Mouse (Mus musculus) forebrain, embryonic 13.5 days (tissue): ENCODE measurements around the gene Ccdc155. TPM values are rescaled to one million over a fixed set of nuclear protein-coding genes. Genes with fewer than 3 reads are reported as not detected.

Source experiments
- ATAC-seq: fragments of 200-750 bp; cut with Nextera tagmentation; 2 replicates; pipeline ENCODE4 v1.8.0; 2017
- H3K27ac ChIP-seq: fragments of 300-500 bp; sonication (generic); 2 replicates; pipeline ENCODE4 v1.5.1; 2015; ENCODE audit warnings: inconsistent platforms, mild to moderate bottlenecking, moderate library complexity
- H3K27me3 ChIP-seq: fragments of 300-500 bp; sonication (generic); 2 replicates; pipeline ENCODE4 v1.6.1; 2015; ENCODE audit warnings: mild to moderate bottlenecking, inconsistent platforms
- H3K36me3 ChIP-seq: fragments of 300-500 bp; sonication (generic); 2 replicates; pipeline ENCODE4 v1.6.1; 2015; ENCODE audit warnings: mild to moderate bottlenecking, inconsistent platforms; ENCODE audit not compliant: poor library complexity, severe bottlenecking
- H3K4me1 ChIP-seq: fragments of 300-500 bp; sonication (generic); 2 replicates; pipeline ENCODE4 v1.6.1; 2015; ENCODE audit warnings: inconsistent platforms
- H3K4me2 ChIP-seq: fragments of 300-500 bp; sonication (generic); 2 replicates; pipeline ENCODE4 v1.6.1; 2015; ENCODE audit warnings: inconsistent platforms, mild to moderate bottlenecking, moderate library complexity
- H3K4me3 ChIP-seq: fragments of 300-500 bp; sonication (generic); 2 replicates; pipeline ENCODE4 v1.5.1; 2015; ENCODE audit warnings: mild to moderate bottlenecking, inconsistent platforms
- H3K9ac ChIP-seq: fragments of 300-500 bp; sonication (generic); 2 replicates; pipeline ENCODE4 v1.6.1; 2015; ENCODE audit warnings: mild to moderate bottlenecking, inconsistent platforms
- H3K9me3 ChIP-seq: fragments of 300-500 bp; sonication (generic); replicated peaks from 2 replicates; pipeline ENCODE4 v1.6.1; 2016; ENCODE audit warnings: inconsistent platforms
- WGBS: fragments of 180-500 bp; shearing (Covaris S2); methylation state at CpG from one replicate; pipeline ENCODE4 v1.1.7; 2015; 5-methylcytosine and 5-hydroxymethylcytosine counted together
- polyA plus RNA-seq: library from polyadenylated mRNA; unstranded; fragments of >200 nt; fragmentation: Nextera tagmentation; extraction: Ambion mirVana; gene quantifications from 2 replicates; pipeline ENCODE4 v1.2.1, GENCODE M21; 2015

Ccdc155 gene
- polyA plus RNA-seq = 0.87 and 0.93 TPM in 2 replicates

GRCm38 (mm10) chr7:45204380-45205143 lies at the start of gene Ccdc155:
Gene Ccdc155 (minus strand): TSS chr7:45204892.
- WGBS = 9% methylated on average over 44 of the region's 44 CpGs
- Histone ChIP-seq H3K27ac (0 out of 2 replicates have a peak within 1 kb of the TSS, but pooled peaks have one; percentile 52), H3K4me3 (peak within 1 kb of the TSS; percentile 45), H3K36me3 (no peaks in the 10 kb centered on the region), H3K9me3 (no peaks in the 10 kb centered on the region), H3K4me2 (peak within 1 kb of the TSS; percentile 60), H3K9ac (peak within 1 kb of the TSS; percentile 61), H3K4me1 (0 out of 2 replicates have a peak, but pooled peaks cover 4% of the 10 kb centered on the region), H3K27me3 (peaks cover 18% of the 10 kb centered on the region)
- peak; percentile 98 for ATAC-seq

GRCm38 (mm10) chr7:45253806-45254205 lies 49.1 kb upstream of the Ccdc155 start:
- H3K27me3 ChIP-seq = no peaks in the 10 kb centered on the region
- H3K4me3 ChIP-seq = no peak overlapping the region
- WGBS = 90% methylated on average over 8 of the region's 8 CpGs
- no peak for ATAC-seq
- no peak overlapping the region for H3K27ac ChIP-seq
- H3K4me2 ChIP-seq = no peak overlapping the region
- H3K9me3 ChIP-seq = no peaks in the 10 kb centered on the region
- no peak overlapping the region for H3K9ac ChIP-seq
- no peaks in the 10 kb centered on the region for H3K4me1 ChIP-seq
- H3K36me3 ChIP-seq = no peaks in the 10 kb centered on the region

- Histone ChIP-seq H3K4me1 (no peaks in the 10 kb centered on the region), H3K27ac (no peak overlapping the region), H3K36me3 (no peaks in the 10 kb centered on the region), H3K4me2 (no peak overlapping the region), H3K4me3 (no peak overlapping the region), H3K27me3 (0 out of 2 replicates have a peak, but pooled peaks cover 2% of the 10 kb centered on the region), H3K9ac (no peak overlapping the region), H3K9me3 (no peaks in the 10 kb centered on the region)
- no peak for ATAC-seq
- 34% methylated on average over 3 of the region's 3 CpGs for WGBS
Observed at GRCm38 (mm10) chr7:45247666-45248065, 43.0 kb upstream of the Ccdc155 start.

GRCm38 (mm10) chr7:45241389-45241749 lies 36.7 kb upstream of the Ccdc155 start:
- Histone ChIP-seq H3K27me3 (peaks cover 51% of the 10 kb centered on the region), H3K4me2 (peak overlapping the region; percentile 67), H3K27ac (no peak overlapping the region), H3K9ac (0 out of 2 replicates have a peak overlapping the region, but pooled peaks have one; percentile 55), H3K4me1 (peaks cover 8% of the 10 kb centered on the region), H3K4me3 (peak overlapping the region; percentile 37; the same call in 1 of the 2 replicates), H3K9me3 (no peaks in the 10 kb centered on the region), H3K36me3 (no peaks in the 10 kb centered on the region)
- no peak for ATAC-seq
- WGBS = 71% methylated on average over 6 of the region's 6 CpGs

- H3K4me2 ChIP-seq = peak within 1 kb of the TSS; percentile 67
- peak; percentile 67 for ATAC-seq
- H3K9me3 ChIP-seq = no peaks in the 10 kb centered on the region
- 9% methylated on average over 42 of the region's 53 CpGs for WGBS
- H3K4me1 ChIP-seq = peaks cover 8% of the 10 kb centered on the region
- H3K27ac ChIP-seq = no peak within 1 kb of the TSS
- peak within 1 kb of the TSS; percentile 55 for H3K9ac ChIP-seq
- H3K36me3 ChIP-seq = no peaks in the 10 kb centered on the region
- H3K4me3 ChIP-seq = peak within 1 kb of the TSS; percentile 37
- H3K27me3 ChIP-seq = peaks cover 54% of the 10 kb centered on the region
Observed at GRCm38 (mm10) chr7:45240633-45241388, 36.1 kb upstream of the Ccdc155 start, which contains the start of gene Slc6a16. Gene Slc6a16 (plus strand): TSS chr7:45241085.

DNA sequence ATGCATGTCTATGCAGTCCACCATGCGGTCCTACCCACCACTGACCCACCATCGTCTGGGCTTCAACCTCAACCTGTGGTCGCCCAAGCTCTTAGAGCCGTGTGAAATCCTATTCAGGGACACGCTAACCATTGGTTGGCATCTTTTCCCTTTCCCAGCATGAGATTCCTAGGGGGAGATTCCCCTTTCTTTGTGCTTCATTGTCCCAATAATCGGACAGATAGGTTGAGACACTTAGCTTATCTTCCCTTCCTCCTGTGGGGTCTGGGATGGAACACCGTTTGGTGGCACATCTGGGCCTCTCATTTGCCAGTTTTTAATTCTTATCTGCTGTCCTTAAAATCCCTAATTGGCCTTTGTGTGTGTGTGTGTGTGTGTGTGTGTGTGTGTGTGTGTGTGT lies 35.4 kb upstream of the Ccdc155 start:
- Histone ChIP-seq H3K27ac (no peak overlapping the region), H3K4me3 (no peak overlapping the region), H3K36me3 (no peaks in the 10 kb centered on the region), H3K4me2 (peak overlapping the region; percentile 67; the same call in 1 of the 2 replicates), H3K27me3 (peaks cover 56% of the 10 kb centered on the region), H3K4me1 (peaks cover 15% of the 10 kb centered on the region), H3K9ac (no peak overlapping the region), H3K9me3 (no peaks in the 10 kb centered on the region)
- no peak for ATAC-seq
- 69% methylated on average over 7 of the region's 7 CpGs for WGBS

- Histone ChIP-seq H3K27me3 (peaks cover 56% of the 10 kb centered on the region), H3K36me3 (no peaks in the 10 kb centered on the region), H3K4me2 (no peak within 1 kb of the TSS), H3K4me3 (no peak within 1 kb of the TSS), H3K27ac (no peak within 1 kb of the TSS), H3K9ac (no peak within 1 kb of the TSS), H3K4me1 (peaks cover 27% of the 10 kb centered on the region), H3K9me3 (no peaks in the 10 kb centered on the region)
- no peak for ATAC-seq
- 43% methylated on average over 20 of the region's 20 CpGs for WGBS
Observed at GRCm38 (mm10) chr7:45238723-45239496, 34.2 kb upstream of the Ccdc155 start, which contains the start of gene Cd37. Gene Cd37 (minus strand): TSS chr7:45239115.

- peaks cover 36% of the 10 kb centered on the region for H3K4me1 ChIP-seq
- peaks cover 55% of the 10 kb centered on the region for H3K27me3 ChIP-seq
- WGBS = 73% methylated on average over 17 of the region's 17 CpGs
- H3K4me3 ChIP-seq = no peak overlapping the region
- peaks cover under 1% of the 10 kb centered on the region for H3K36me3 ChIP-seq
- H3K9me3 ChIP-seq = no peaks in the 10 kb centered on the region
- H3K9ac ChIP-seq = no peak overlapping the region
- no peak overlapping the region for H3K4me2 ChIP-seq
- no peak overlapping the region for H3K27ac ChIP-seq
- no peak for ATAC-seq
Observed at GRCm38 (mm10) chr7:45237747-45238699, 33.3 kb upstream of the Ccdc155 start.

DNA sequence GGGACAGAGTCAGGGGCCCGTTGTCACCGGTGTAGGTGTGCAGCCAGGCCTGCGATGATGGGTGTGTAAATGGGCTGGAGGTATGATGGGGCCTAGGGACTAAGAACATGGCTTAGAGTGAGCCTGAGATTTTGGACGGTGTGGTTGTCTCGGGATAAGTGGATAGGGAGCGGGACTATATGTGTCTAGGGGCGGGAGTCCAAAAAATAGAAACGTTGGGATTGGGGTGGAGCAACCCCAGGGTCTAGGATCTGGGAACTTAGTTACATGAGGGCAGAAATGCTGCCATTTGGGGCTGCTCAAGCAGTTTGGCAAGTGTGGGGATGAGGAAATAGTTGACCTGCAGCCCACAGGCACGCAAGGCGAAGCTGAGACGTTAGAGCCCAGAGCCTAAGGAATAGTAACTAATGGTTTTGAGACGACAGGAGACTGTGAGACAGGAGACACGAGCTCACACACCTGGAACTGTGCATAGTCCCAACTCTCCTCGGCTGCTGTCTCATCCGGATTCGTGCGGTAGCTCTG lies 31.0 kb upstream of the Ccdc155 start:
- Histone ChIP-seq H3K9ac (peak overlapping the region; percentile 27; the same call in 1 of the 2 replicates), H3K27ac (peak overlapping the region; percentile 68; the same call in 1 of the 2 replicates), H3K9me3 (no peaks in the 10 kb centered on the region), H3K36me3 (peaks cover 23% of the 10 kb centered on the region), H3K4me1 (peaks cover 38% of the 10 kb centered on the region), H3K4me3 (peak overlapping the region; percentile 13), H3K4me2 (peak overlapping the region; percentile 49), H3K27me3 (peaks cover 40% of the 10 kb centered on the region)
- 0 out of 2 replicates have a peak, but pooled peaks have one; percentile 26 for ATAC-seq
- WGBS = 31% methylated on average over 17 of the region's 17 CpGs

GRCm38 (mm10) chr7:45234922-45235571 lies 30.4 kb upstream of the Ccdc155 start:
- WGBS = 5% methylated on average over 21 of the region's 21 CpGs
- peaks cover 35% of the 10 kb centered on the region for H3K4me1 ChIP-seq
- H3K9ac ChIP-seq = peak overlapping the region; percentile 27
- peak overlapping the region; percentile 68 for H3K27ac ChIP-seq
- H3K9me3 ChIP-seq = no peaks in the 10 kb centered on the region
- peak overlapping the region; percentile 49 for H3K4me2 ChIP-seq
- ATAC-seq = peak; percentile 80
- peak overlapping the region; percentile 13 for H3K4me3 ChIP-seq
- H3K27me3 ChIP-seq = peaks cover 36% of the 10 kb centered on the region
- H3K36me3 ChIP-seq = peaks cover 23% of the 10 kb centered on the region
